12 mouse cellular contexts compared by ENCODE assay signal in genomic region chr15:97814703-97815102, GRCm38 (mm10). TPM values are rescaled to one million over a fixed set of nuclear protein-coding genes. Genes with fewer than 3 reads are reported as not detected.
DNase-seq lines count a peak whose midpoint lies in the region; ATAC-seq lines count a peak whose summit lies in the region.
"Had no signal": no experiment of that assay in that cellular context is flagged by ENCODE, and none has a peak within 500 bp of the region (broad histone marks: within the 10 kb centered on the region; RNA-seq: fewer than 3 reads in every experiment).

No protein-coding gene starts in this region.

- no peak overlapping the region for H3K9ac ChIP-seq in forebrain, embryonic 12.5 days
- no peak overlapping the region for H3K9ac ChIP-seq in forebrain, embryonic 16.5 days (replicated peaks; ENCODE audit: low read depth, low read length)
- no peak overlapping the region for H3K9ac ChIP-seq in kidney, embryonic 15.5 days
- peak overlapping the region; percentile 1; the same call in 1 of the 2 replicates for H3K9ac ChIP-seq in embryonic facial prominence, embryonic 12.5 days
- H3K9ac ChIP-seq: liver, postnatal 0 days; stomach, embryonic 15.5 days had no signal

- H3K36me3 ChIP-seq in forebrain, embryonic 12.5 days (replicated peaks): peaks cover 12% of the 10 kb centered on the region
- no peaks in the 10 kb centered on the region for H3K36me3 ChIP-seq in forebrain, embryonic 16.5 days (ENCODE audit: control insufficient read depth, insufficient read depth)
- H3K36me3 ChIP-seq in kidney, embryonic 15.5 days: peaks cover 15% of the 10 kb centered on the region
- peaks cover 18% of the 10 kb centered on the region for H3K36me3 ChIP-seq in embryonic facial prominence, embryonic 12.5 days

- H3K4me2 ChIP-seq in forebrain, embryonic 12.5 days: no peak overlapping the region
- no peak overlapping the region for H3K4me2 ChIP-seq in forebrain, embryonic 16.5 days (ENCODE audit: low read length)
- H3K4me2 ChIP-seq in kidney, embryonic 15.5 days: no peak overlapping the region
- no peak overlapping the region for H3K4me2 ChIP-seq in embryonic facial prominence, embryonic 12.5 days (replicated peaks)

- 64% methylated on average over 5 of the region's 5 CpGs for WGBS in forebrain, embryonic 12.5 days
- 66% methylated on average over 5 of the region's 5 CpGs for WGBS in forebrain, embryonic 16.5 days
- WGBS in kidney, embryonic 15.5 days: 57% methylated on average over 5 of the region's 5 CpGs
- WGBS in embryonic facial prominence, embryonic 12.5 days: 62% methylated on average over 5 of the region's 5 CpGs

- no peaks in the 10 kb centered on the region for H3K27me3 ChIP-seq in forebrain, embryonic 12.5 days
- no peaks in the 10 kb centered on the region for H3K27me3 ChIP-seq in forebrain, embryonic 16.5 days (replicated peaks; ENCODE audit: control insufficient read depth, insufficient read depth, low read length)
- H3K27me3 ChIP-seq in kidney, embryonic 15.5 days: no peaks in the 10 kb centered on the region
- no peaks in the 10 kb centered on the region for H3K27me3 ChIP-seq in embryonic facial prominence, embryonic 12.5 days
- H3K27me3 ChIP-seq: stomach, embryonic 15.5 days had no signal

- H3K27ac ChIP-seq in forebrain, embryonic 12.5 days: 0 out of 2 replicates have a peak overlapping the region, but pooled peaks have one; percentile 19
- no peak overlapping the region for H3K27ac ChIP-seq in forebrain, embryonic 16.5 days (ENCODE audit: low read length)
- H3K27ac ChIP-seq in kidney, embryonic 15.5 days: peak overlapping the region; percentile 75
- H3K27ac ChIP-seq in embryonic facial prominence, embryonic 12.5 days: no peak overlapping the region
- H3K27ac ChIP-seq: stomach, embryonic 15.5 days had no signal

- no peak overlapping the region for H3K4me3 ChIP-seq in forebrain, embryonic 12.5 days (replicated peaks)
- H3K4me3 ChIP-seq in forebrain, embryonic 16.5 days (replicated peaks; ENCODE audit: low read length): no peak overlapping the region
- no peak overlapping the region for H3K4me3 ChIP-seq in kidney, embryonic 15.5 days (replicated peaks)
- no peak overlapping the region for H3K4me3 ChIP-seq in embryonic facial prominence, embryonic 12.5 days
- H3K4me3 ChIP-seq: stomach, embryonic 15.5 days had no signal

- intact Hi-C loops in left cerebral cortex, postnatal 14 days (cut with DNase I): no loop called here

- no peaks in the 10 kb centered on the region for H3K9me3 ChIP-seq in forebrain, embryonic 12.5 days
- H3K9me3 ChIP-seq in forebrain, embryonic 16.5 days (ENCODE audit: control insufficient read depth, low read length): no peaks in the 10 kb centered on the region
- H3K9me3 ChIP-seq in kidney, embryonic 15.5 days (replicated peaks): no peaks in the 10 kb centered on the region
- H3K9me3 ChIP-seq in embryonic facial prominence, embryonic 12.5 days: no peaks in the 10 kb centered on the region
- H3K9me3 ChIP-seq: stomach, embryonic 15.5 days had no signal

- peaks cover 25% of the 10 kb centered on the region for H3K4me1 ChIP-seq in forebrain, embryonic 12.5 days
- H3K4me1 ChIP-seq in forebrain, embryonic 16.5 days (replicated peaks; ENCODE audit: control insufficient read depth, insufficient read depth, low read length): peaks cover 24% of the 10 kb centered on the region
- peaks cover 46% of the 10 kb centered on the region for H3K4me1 ChIP-seq in kidney, embryonic 15.5 days
- peaks cover 27% of the 10 kb centered on the region for H3K4me1 ChIP-seq in embryonic facial prominence, embryonic 12.5 days

- no peak for ATAC-seq in forebrain, embryonic 12.5 days (ENCODE audit: low FRiP score)
- ATAC-seq in forebrain, embryonic 16.5 days: no peak
- ATAC-seq in kidney, embryonic 15.5 days (replicated peaks; ENCODE audit: low FRiP score): no peak; the same call in 1 of the 2 replicates
- ATAC-seq in embryonic facial prominence, embryonic 12.5 days (ENCODE audit: insufficient number of reproducible peaks, insufficient read depth, low FRiP score, low TSS enrichment): no peak
- no peak for ATAC-seq in frontal cortex, adult (ENCODE audit: low TSS enrichment)
- ATAC-seq: liver, postnatal 0 days had no signal

- no peak for DNase-seq in kidney, adult 18-20 months
- DNase-seq in 3134 (ENCODE audit: extremely low read depth, insufficient read length, low spot score): peak; percentile 79
- DNase-seq in left cerebral cortex, postnatal 14 days (ENCODE audit: low spot score in 2 of 2): no peak
- DNase-seq: cerebellum, adult 9-10 months; liver, postnatal 0 days; right cerebral cortex, postnatal 14 days had no signal

RNA-seq across cellular contexts. Expression of gene Hdac7, which starts 29.6 kb away (rescaled TPM):
- polyA plus RNA-seq in forebrain, embryonic 12.5 days (2016; fragmentation: Nextera tagmentation; extraction: Ambion mirVana): 23.7 and 24.1 TPM in 2 replicates
- 21.7 and 31.1 TPM in 2 replicates for polyA plus RNA-seq in forebrain, embryonic 16.5 days (2015; fragmentation: Nextera tagmentation; extraction: Ambion mirVana)
- 29.9 and 35.2 TPM in 2 replicates for polyA plus RNA-seq in kidney, embryonic 15.5 days (2015; fragmentation: Nextera tagmentation; extraction: Ambion mirVana)
- 33.5 and 38.8 TPM in 2 replicates for polyA plus RNA-seq in embryonic facial prominence, embryonic 12.5 days (2016; fragmentation: Nextera tagmentation; extraction: Ambion mirVana)
- 10 to 100 TPM; 23.7 to 25.9 TPM for total RNA-seq in left cerebral cortex, postnatal 14 days (2021)

RNA-seq across cellular contexts. Expression of gene Slc48a1, which starts 36.4 kb away (rescaled TPM):
- 36.6 and 38.1 TPM in 2 replicates for polyA plus RNA-seq in forebrain, embryonic 12.5 days (2016; fragmentation: Nextera tagmentation; extraction: Ambion mirVana)
- 72.9 and 78.2 TPM in 2 replicates for polyA plus RNA-seq in forebrain, embryonic 16.5 days (2015; fragmentation: Nextera tagmentation; extraction: Ambion mirVana)
- polyA plus RNA-seq in kidney, embryonic 15.5 days (2015; fragmentation: Nextera tagmentation; extraction: Ambion mirVana): 57.5 and 58.8 TPM in 2 replicates
- 29.4 and 32.6 TPM in 2 replicates for polyA plus RNA-seq in embryonic facial prominence, embryonic 12.5 days (2016; fragmentation: Nextera tagmentation; extraction: Ambion mirVana)
- 100 to 1,000 TPM; 157 to 169 TPM for total RNA-seq in left cerebral cortex, postnatal 14 days (2021)

RNA-seq across cellular contexts. Expression of gene Rapgef3, which starts 46.9 kb away (rescaled TPM):
- 6.2 and 6.3 TPM in 2 replicates for polyA plus RNA-seq in forebrain, embryonic 12.5 days (2016; fragmentation: Nextera tagmentation; extraction: Ambion mirVana)
- polyA plus RNA-seq in forebrain, embryonic 16.5 days (2015; fragmentation: Nextera tagmentation; extraction: Ambion mirVana): 8.9 and 13.3 TPM in 2 replicates
- polyA plus RNA-seq in kidney, embryonic 15.5 days (2015; fragmentation: Nextera tagmentation; extraction: Ambion mirVana): 23.0 and 29.7 TPM in 2 replicates
- polyA plus RNA-seq in embryonic facial prominence, embryonic 12.5 days (2016; fragmentation: Nextera tagmentation; extraction: Ambion mirVana): 10.5 and 10.8 TPM in 2 replicates
- 10 to 100 TPM; 28.9 to 36.7 TPM for total RNA-seq in left cerebral cortex, postnatal 14 days (2021)

Comparison
In these comparisons a context has a peak if more than half of its experiments do, and no peak if none do; other contexts are left out.
1. H3K27ac ChIP-seq: peak in forebrain, embryonic 12.5 days (single experiment) and kidney, embryonic 15.5 days (single experiment); none in forebrain, embryonic 16.5 days (single experiment) and embryonic facial prominence, embryonic 12.5 days (single experiment).